Mouse (Mus musculus): ENCODE measurements at regions not wholly inside any gene's neighbourhood (a gene's known extent, or its start where the extent isn't known, plus 50 kb on each side); places are given as distances from the start of the nearest gene placed in this dataset.

DNA sequence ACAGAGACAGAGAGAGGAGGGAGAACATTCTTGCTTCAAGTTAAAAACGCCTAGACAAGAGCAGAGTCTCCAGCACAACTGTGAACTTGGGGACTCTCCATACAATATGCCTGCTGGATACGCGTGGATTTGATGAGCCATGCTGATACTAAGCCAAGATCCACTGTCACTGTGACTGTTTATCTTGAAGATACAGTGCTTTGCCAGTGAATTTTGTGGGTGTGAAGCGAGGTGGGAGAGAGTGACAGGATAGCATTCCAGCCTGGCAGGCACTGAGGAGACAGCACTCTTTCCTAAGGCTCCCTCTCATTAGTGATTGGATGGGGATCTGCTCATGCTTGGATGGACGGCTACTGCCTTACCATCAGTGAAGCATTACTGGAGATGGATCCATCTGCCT lies 100.9 kb upstream of the Mbnl2 start:
- TF ChIP-seq POLR2A (IDR thresholded peaks at IDR 0.05; ENCODE audit: low read depth, low read length) = no peak
- no peak for TF ChIP-seq CTCF (IDR thresholded peaks at IDR 0.05; ENCODE audit: borderline replicate concordance, insufficient read depth, low read length)
